Mouse (Mus musculus) adrenal gland, postnatal 36 days (tissue): ENCODE data around the gene Ccdc181. TPM values are rescaled to one million over a fixed set of nuclear protein-coding genes. Genes with fewer than 3 reads are reported as not detected.
"Not testable (repeated sequence)": the region's sequence is repeated elsewhere in the genome, so short reads cannot be mapped to it uniquely, and the experiment has no call there.

Source experiments
- DNase-seq, 2 experiments: peaks; one replicate each; pipeline ENCODE4 v3.0.0; 2021; ENCODE audit warnings: mixed read lengths in 1 of 2
- long read RNA-seq, 2 experiments: library from polyadenylated mRNA; stranded (forward); transcript quantifications; one replicate each; pipeline ENCODE4 v2.0.0; 2021; ENCODE audit warnings: borderline sequencing depth in 2 of 2
- total RNA-seq, 2 experiments: library from RNA; stranded (reverse); gene quantifications; 2 replicates each; pipeline ENCODE4 v1.2.3; 2021

Ccdc181 gene
- total RNA-seq, result 10 to 100 TPM in 1 of 2 experiments, 1 to 10 TPM in 1; 7.9 to 11.1 TPM
- long read RNA-seq, experiment 1, transcript Ccdc181-201 (6 exons, 1,909 nt), result major isoform, 14 of 16 reads
- long read RNA-seq, experiment 1, partial matches to known transcripts, result 1 of 16 reads
- long read RNA-seq, experiment 1, other reads (novel, unspliced or antisense), result 1 of 16 reads
- long read RNA-seq, experiment 2, partial matches to known transcripts, result 0 of 4 reads
- long read RNA-seq, experiment 2, other reads (novel, unspliced or antisense), result 0 of 4 reads

- DNase-seq, result peak; percentile 97 to 98
Measured at GRCm38 (mm10) chr1:164275455-164275954, at the start of gene Ccdc181. TSS of gene Ccdc181 (plus strand) at chr1:164275585.

GRCm38 (mm10) chr1:164231937-164232570 lies 43.3 kb upstream of the Ccdc181 start:
- not testable (repeated sequence) for DNase-seq

GRCm38 (mm10) chr1:164233447-164233846 lies 41.9 kb upstream of the Ccdc181 start:
- no peak for DNase-seq

- no peak for DNase-seq
Measured at GRCm38 (mm10) chr1:164235078-164235477, 40.3 kb upstream of the Ccdc181 start.

GRCm38 (mm10) chr1:164236078-164236477 lies 39.3 kb upstream of the Ccdc181 start:
- DNase-seq, result peak; percentile 16 to 25

GRCm38 (mm10) chr1:164241494-164241893 lies 33.9 kb upstream of the Ccdc181 start:
- DNase-seq, result no peak

- peak; percentile 38 to 52 for DNase-seq
Measured at GRCm38 (mm10) chr1:164242809-164243208, 32.6 kb upstream of the Ccdc181 start.

GRCm38 (mm10) chr1:164247442-164247841 lies 27.9 kb upstream of the Ccdc181 start:
- DNase-seq, result peak; percentile 25 to 29

- peak; percentile 23 to 41 for DNase-seq
Measured at GRCm38 (mm10) chr1:164247971-164248370, 27.4 kb upstream of the Ccdc181 start.

GRCm38 (mm10) chr1:164248465-164249331 lies 26.7 kb upstream of the Ccdc181 start, which contains the start of gene Slc19a2:
TSS of gene Slc19a2 (plus strand) at chr1:164249046.
- DNase-seq, result peak; percentile 99

GRCm38 (mm10) chr1:164249332-164249711 lies 26.1 kb upstream of the Ccdc181 start:
- no peak for DNase-seq

GRCm38 (mm10) chr1:164250391-164251150 lies 24.8 kb upstream of the Ccdc181 start:
- DNase-seq, result peak in 1 of 2 experiments; percentile 25

- DNase-seq, result no peak
Measured at GRCm38 (mm10) chr1:164251438-164251837, 23.9 kb upstream of the Ccdc181 start.

- DNase-seq, result no peak
Measured at GRCm38 (mm10) chr1:164252551-164252950, 22.8 kb upstream of the Ccdc181 start.

- peak; percentile 37 to 53 for DNase-seq
Measured at GRCm38 (mm10) chr1:164254836-164255235, 20.5 kb upstream of the Ccdc181 start.

- no peak for DNase-seq
Measured at GRCm38 (mm10) chr1:164260171-164261028, 15.0 kb upstream of the Ccdc181 start.

- peak; percentile 68 to 71 for DNase-seq
Measured at GRCm38 (mm10) chr1:164261553-164261952, 13.8 kb upstream of the Ccdc181 start.

- no peak for DNase-seq
Measured at GRCm38 (mm10) chr1:164270941-164271340, 4.4 kb upstream of the Ccdc181 start.

- no peak for DNase-seq
Measured at GRCm38 (mm10) chr1:164273659-164274058, 1.7 kb upstream of the Ccdc181 start.

- DNase-seq, result no peak
Measured at GRCm38 (mm10) chr1:164276552-164276951, 1.2 kb downstream of the Ccdc181 start.

GRCm38 (mm10) chr1:164279332-164279731 lies 3.9 kb downstream of the Ccdc181 start:
- DNase-seq, result no peak
